Mouse (Mus musculus): ENCODE results near the gene Hes3.

Gene Hes3

GRCm38 (mm10) chr4:152263512-152264176 is 27.8 kb downstream of the Hes3 start:
- in situ Hi-C loops (cut with MboI, MseI), result no loop called here

- in situ Hi-C loops (cut with MboI, MseI), result no loop called here
Measured at GRCm38 (mm10) chr4:152263089-152263488, 28.4 kb downstream of the Hes3 start.

GRCm38 (mm10) chr4:152262187-152262586 is 29.3 kb downstream of the Hes3 start:
- in situ Hi-C loops (cut with MboI, MseI), result no loop called here

GRCm38 (mm10) chr4:152260451-152260850 is 31.0 kb downstream of the Hes3 start:
- in situ Hi-C loops (cut with MboI, MseI), result no loop called here

- in situ Hi-C loops (cut with MboI, MseI), result no loop called here
Measured at GRCm38 (mm10) chr4:152257070-152257469, 34.4 kb downstream of the Hes3 start.

- in situ Hi-C loops (cut with MboI, MseI), result no loop called here
Measured at GRCm38 (mm10) chr4:152253183-152253759, 38.2 kb downstream of the Hes3 start.

GRCm38 (mm10) chr4:152250615-152251014 is 40.8 kb downstream of the Hes3 start:
- in situ Hi-C loops (cut with MboI, MseI), result no loop called here

GRCm38 (mm10) chr4:152247195-152247594 is 44.3 kb downstream of the Hes3 start:
- in situ Hi-C loops (cut with MboI, MseI), result loop anchor here (5.0 kb wide), 1 partner anchor 1090 kb away; no protein-coding TSS in a partner anchor

GRCm38 (mm10) chr4:152246011-152246410 is 45.5 kb downstream of the Hes3 start:
- in situ Hi-C loops (cut with MboI, MseI), result loop anchor here (5.0 kb wide), 1 partner anchor 1089 kb away; no protein-coding TSS in a partner anchor

GRCm38 (mm10) chr4:152244545-152245522 is 46.6 kb downstream of the Hes3 start:
- in situ Hi-C loops (cut with MboI, MseI), result loop anchor here (5.0 kb wide), 1 partner anchor 1088 kb away; no protein-coding TSS in a partner anchor

- in situ Hi-C loops (cut with MboI, MseI), result no loop called here
Measured at GRCm38 (mm10) chr4:152243969-152244368, 47.5 kb downstream of the Hes3 start.

GRCm38 (mm10) chr4:152243241-152243891 is 48.1 kb downstream of the Hes3 start:
- in situ Hi-C loops (cut with MboI, MseI), result no loop called here

- in situ Hi-C loops (cut with MboI, MseI), result no loop called here
Measured at GRCm38 (mm10) chr4:152239974-152240373, 51.5 kb downstream of the Hes3 start.
